Mouse (Mus musculus) testis, adult 2 months (tissue): ENCODE data around the gene Ttc21a. TPM values are rescaled to one million over a fixed set of nuclear protein-coding genes. Genes with fewer than 3 reads are reported as not detected.
"Not testable (repeated sequence)": the region's sequence is repeated elsewhere in the genome, so short reads cannot be mapped to it uniquely, and the experiment has no call there.

Experiments used
- H3K27ac ChIP-seq: fragments of 200-500 bp; 2 replicates; pipeline ENCODE4 v1.5.1; 2012; ENCODE audit warnings: low read depth, low read length; ENCODE audit not compliant: control insufficient read depth, insufficient read depth
- H3K27me3 ChIP-seq: fragments of 200-500 bp; 2 replicates; pipeline ENCODE4 v1.6.1; 2012; ENCODE audit warnings: mild to moderate bottlenecking, low read length, moderate library complexity; ENCODE audit not compliant: control insufficient read depth, insufficient read depth
- H3K36me3 ChIP-seq: fragments of 200-500 bp; 2 replicates; pipeline ENCODE4 v1.6.1; 2012; ENCODE audit warnings: mild to moderate bottlenecking, low read length; ENCODE audit not compliant: control insufficient read depth, insufficient read depth
- H3K4me1 ChIP-seq: fragments of 200-500 bp; 2 replicates; pipeline ENCODE4 v1.6.1; 2012; ENCODE audit warnings: low read length; ENCODE audit not compliant: control insufficient read depth, insufficient read depth
- H3K4me3 ChIP-seq: fragments of 200-500 bp; 2 replicates; pipeline ENCODE4 v1.5.1; 2012; ENCODE audit warnings: low read depth, mild to moderate bottlenecking, low read length, moderate library complexity, mixed read lengths; ENCODE audit not compliant: control insufficient read depth
- CTCF ChIP-seq: fragments of 200-500 bp; IDR thresholded peaks from 2 replicates; pipeline ENCODE4 v1.5.1; 2012; ENCODE audit warnings: low read depth, mild to moderate bottlenecking, inconsistent platforms, low read length, moderate library complexity; ENCODE audit not compliant: control insufficient read depth, insufficient read depth, insufficient replicate concordance
- POLR2A ChIP-seq: fragments of 200-500 bp; IDR thresholded peaks from 2 replicates; pipeline ENCODE4 v1.6.1; 2012; ENCODE audit warnings: low read depth, mild to moderate bottlenecking, inconsistent platforms, low read length, moderate library complexity; ENCODE audit not compliant: control insufficient read depth
- polyA plus RNA-seq: library from polyadenylated mRNA; depleted of rRNA; stranded (reverse); fragments of >200 nt; gene quantifications from 2 replicates; pipeline ENCODE4 v1.2.3, GENCODE M21; 2012; rRNA removed

Gene Ttc21a
- polyA plus RNA-seq, 1 experiment, result 66.1 TPM

GRCm38 (mm10) chr9:120010781-120011511 lies 73.5 kb downstream of the Ttc21a start:
- no peaks in the 10 kb centered on the region for H3K36me3 ChIP-seq
- H3K4me1 ChIP-seq, result peaks cover 16% of the 10 kb centered on the region
- H3K27me3 ChIP-seq, result no peaks in the 10 kb centered on the region
- TF ChIP-seq POLR2A (no peak), CTCF (no peak)
- peak overlapping the region; percentile 82 for H3K4me3 ChIP-seq
- H3K27ac ChIP-seq, result peak overlapping the region; percentile 36; the same call in 1 of the 2 replicates

DNA sequence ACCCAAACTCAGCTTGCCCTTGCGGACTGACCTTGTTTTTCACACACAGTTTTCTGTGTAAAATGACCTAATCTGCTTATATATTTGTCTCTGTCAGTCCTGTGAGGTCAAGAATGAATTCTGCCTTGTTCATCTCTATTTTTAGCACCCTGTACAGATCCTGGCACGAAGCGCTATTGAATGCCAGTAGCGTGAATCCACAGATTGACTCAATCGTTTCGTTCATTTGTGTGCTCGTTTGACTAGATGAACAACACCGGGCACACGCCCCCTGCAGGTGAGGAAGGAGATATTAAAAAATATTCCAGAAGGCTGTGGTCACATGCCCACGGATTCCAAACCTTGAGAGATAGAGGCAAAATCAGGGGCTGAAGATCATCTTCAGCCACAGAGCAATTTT lies 74.1 kb downstream of the Ttc21a start:
- no peaks in the 10 kb centered on the region for H3K27me3 ChIP-seq
- H3K4me1 ChIP-seq, result peaks cover 16% of the 10 kb centered on the region
- TF ChIP-seq CTCF (no peak), POLR2A (no peak)
- H3K36me3 ChIP-seq, result no peaks in the 10 kb centered on the region
- peak overlapping the region; percentile 68 for H3K4me3 ChIP-seq
- H3K27ac ChIP-seq, result no peak overlapping the region

GRCm38 (mm10) chr9:120012161-120012560 lies 74.8 kb downstream of the Ttc21a start:
- H3K4me1 ChIP-seq, result peaks cover 16% of the 10 kb centered on the region
- not testable (repeated sequence) for H3K4me3 ChIP-seq, H3K36me3 ChIP-seq, H3K27ac ChIP-seq, H3K27me3 ChIP-seq

DNA sequence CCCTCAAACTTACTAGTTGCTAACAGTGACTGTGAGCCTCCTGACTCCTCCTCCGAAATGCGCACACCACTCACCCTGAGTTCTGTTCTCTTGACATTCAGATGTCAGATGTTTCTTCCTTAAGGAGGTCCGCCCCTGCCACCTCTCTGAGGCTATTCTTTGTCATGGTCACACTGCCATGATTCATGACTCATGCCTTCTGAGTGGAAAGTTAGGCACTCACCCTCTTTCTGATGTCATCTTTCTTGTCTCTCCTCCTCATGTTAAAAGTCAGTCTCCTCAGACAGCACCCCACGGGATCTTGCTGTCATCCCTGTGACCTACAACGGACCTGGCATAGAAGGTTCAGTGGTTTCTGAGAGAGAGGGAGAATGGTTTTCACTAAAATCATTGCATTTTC lies 75.4 kb downstream of the Ttc21a start:
- H3K27ac ChIP-seq, result no peak overlapping the region
- H3K27me3 ChIP-seq, result no peaks in the 10 kb centered on the region
- no peaks in the 10 kb centered on the region for H3K36me3 ChIP-seq
- H3K4me3 ChIP-seq, result no peak overlapping the region
- peaks cover 16% of the 10 kb centered on the region for H3K4me1 ChIP-seq
- TF ChIP-seq POLR2A (no peak), CTCF (no peak)

GRCm38 (mm10) chr9:120013251-120013820 lies 75.9 kb downstream of the Ttc21a start:
- Histone ChIP-seq H3K27ac (no peak overlapping the region), H3K27me3 (no peaks in the 10 kb centered on the region), H3K36me3 (no peaks in the 10 kb centered on the region), H3K4me1 (peaks cover 16% of the 10 kb centered on the region), H3K4me3 (no peak overlapping the region)
- no peak for TF ChIP-seq CTCF
- no peak for TF ChIP-seq POLR2A

- Histone ChIP-seq H3K27ac (no peak overlapping the region), H3K27me3 (no peaks in the 10 kb centered on the region), H3K36me3 (no peaks in the 10 kb centered on the region), H3K4me1 (peaks cover 16% of the 10 kb centered on the region), H3K4me3 (no peak overlapping the region)
- TF ChIP-seq CTCF (no peak), POLR2A (no peak)
Observed at GRCm38 (mm10) chr9:120014828-120015227, 77.4 kb downstream of the Ttc21a start.

DNA sequence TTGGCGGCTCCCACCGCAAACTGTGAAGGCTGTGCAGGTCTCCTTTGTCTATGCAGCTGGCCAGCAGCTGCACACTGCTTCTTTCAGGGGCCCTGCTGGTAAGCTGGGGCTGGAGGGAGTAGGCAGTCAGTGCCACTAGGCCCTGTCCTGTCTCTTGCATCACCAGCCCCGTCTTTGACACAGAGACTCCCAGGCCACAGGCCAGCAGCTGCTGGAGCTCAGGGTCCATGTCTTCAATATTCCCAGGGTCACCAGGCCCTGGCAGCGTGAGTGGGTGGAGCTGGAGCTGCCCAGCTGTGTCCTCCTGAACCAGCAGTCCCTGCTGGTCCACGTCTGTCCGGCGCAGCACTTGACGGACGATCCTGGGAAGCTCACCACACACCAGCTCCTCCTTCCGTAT lies 79.5 kb downstream of the Ttc21a start:
- no peak for TF ChIP-seq CTCF
- no peak for TF ChIP-seq POLR2A
- Histone ChIP-seq H3K27ac (no peak overlapping the region), H3K4me3 (no peak overlapping the region), H3K27me3 (no peaks in the 10 kb centered on the region), H3K36me3 (no peaks in the 10 kb centered on the region), H3K4me1 (peaks cover 4% of the 10 kb centered on the region)

Other genes starting within 250 kb of the Ttc21a start
- gene Scn10a, start 218.3 kb upstream of the Ttc21a start, polyA plus RNA-seq, result 0.68 and 0.91 TPM in 2 replicates
- gene Scn11a, start 112.2 kb upstream of the Ttc21a start, polyA plus RNA-seq, result 0.20 and 0.26 TPM in 2 replicates
- gene Wdr48, start 42.7 kb upstream of the Ttc21a start, polyA plus RNA-seq, result 346 and 472 TPM in 2 replicates
- gene Gorasp1, start within 50 bp of the Ttc21a start, polyA plus RNA-seq, result 11.5 and 14.1 TPM in 2 replicates
- 99.8 and 99.9 TPM in 2 replicates for gene Csrnp1, start 47.1 kb downstream of the Ttc21a start, polyA plus RNA-seq
- gene Xirp1, start 86.0 kb downstream of the Ttc21a start, polyA plus RNA-seq, result 0.67 and 0.90 TPM in 2 replicates
- 2.2 and 2.7 TPM in 2 replicates for gene Cx3cr1, start 132.3 kb downstream of the Ttc21a start, polyA plus RNA-seq
- gene Ccr8, start 154.5 kb downstream of the Ttc21a start, polyA plus RNA-seq, result not detected in 2 replicates
- gene Slc25a38, start 172.8 kb downstream of the Ttc21a start, polyA plus RNA-seq, result 27.8 and 28.2 TPM in 2 replicates
- 310 and 318 TPM in 2 replicates for gene Rpsa, start 190.1 kb downstream of the Ttc21a start, polyA plus RNA-seq
- gene Mobp, start 212.1 kb downstream of the Ttc21a start, polyA plus RNA-seq, result 0.49 and 0.79 TPM in 2 replicates